Mouse (Mus musculus) spleen, postnatal 36 days (tissue): Measurements from ENCODE around the gene Gpr45.

Experiments used
- DNase-seq, 2 experiments: peaks; one replicate each; pipeline ENCODE4 v3.0.0; 2022; ENCODE audit warnings: low spot score in 2 of 2, mixed read lengths in 1 of 2

The Gpr45 gene

DNA sequence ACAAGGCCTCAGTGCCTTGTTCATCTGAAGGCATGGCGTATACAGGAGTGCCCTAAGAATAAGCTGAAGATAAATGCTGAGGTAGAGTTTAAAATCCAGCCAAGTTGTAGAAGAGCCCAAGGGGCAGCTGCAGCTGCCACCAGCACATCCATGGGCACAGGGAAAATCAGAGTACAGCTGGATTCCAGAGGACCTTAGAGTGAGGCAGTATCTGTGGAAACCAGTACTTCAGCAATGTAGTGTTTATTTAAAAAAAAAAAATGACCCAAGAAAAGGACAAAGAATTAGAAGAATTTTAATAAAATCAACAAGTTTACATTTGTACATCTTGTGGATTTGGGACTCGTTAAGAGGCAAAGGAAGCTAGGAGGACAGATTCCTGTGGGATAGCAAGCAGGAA, 94.3 kb downstream of the Gpr45 start:
- no peak for DNase-seq

DNA sequence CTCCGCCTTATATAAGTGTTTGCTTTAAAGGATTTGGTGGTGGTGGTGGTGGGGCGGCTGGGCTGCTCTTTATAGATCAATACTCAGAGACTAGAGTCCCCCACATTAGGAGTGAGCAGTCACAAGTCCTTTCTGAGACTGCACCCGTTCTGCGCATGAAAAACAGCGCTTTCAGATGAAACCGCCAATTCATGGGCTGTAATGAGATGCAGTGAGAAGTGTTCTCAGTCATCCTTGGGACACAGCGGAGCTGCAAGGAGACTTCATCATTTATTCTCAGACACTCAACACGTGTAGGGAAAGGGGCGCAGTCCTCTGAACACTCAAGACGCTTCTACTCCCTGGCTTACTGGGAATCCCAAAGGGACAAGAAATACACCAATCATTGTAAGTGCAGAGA, 95.1 kb downstream of the Gpr45 start:
- no peak for DNase-seq

DNA sequence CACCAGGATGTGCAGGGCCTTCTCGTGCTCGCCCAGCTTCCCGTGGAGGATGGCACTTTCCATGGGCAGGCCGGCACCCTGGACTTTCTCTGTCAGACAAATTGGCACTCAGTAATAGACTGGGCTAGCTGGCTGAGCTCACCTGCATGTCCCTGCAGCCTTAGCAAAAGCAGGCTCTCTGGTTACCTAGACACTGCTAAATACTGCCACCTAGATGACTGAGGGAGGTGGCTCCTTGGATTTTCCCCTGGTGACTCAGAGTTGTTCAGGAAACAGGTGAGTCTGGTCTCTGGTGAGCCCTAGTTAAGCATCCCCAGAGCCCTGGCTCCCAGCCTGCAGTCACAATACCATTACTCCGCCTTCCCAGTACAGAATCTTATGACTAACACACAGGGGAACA, 99.2 kb downstream of the Gpr45 start:
- DNase-seq = no peak

DNA sequence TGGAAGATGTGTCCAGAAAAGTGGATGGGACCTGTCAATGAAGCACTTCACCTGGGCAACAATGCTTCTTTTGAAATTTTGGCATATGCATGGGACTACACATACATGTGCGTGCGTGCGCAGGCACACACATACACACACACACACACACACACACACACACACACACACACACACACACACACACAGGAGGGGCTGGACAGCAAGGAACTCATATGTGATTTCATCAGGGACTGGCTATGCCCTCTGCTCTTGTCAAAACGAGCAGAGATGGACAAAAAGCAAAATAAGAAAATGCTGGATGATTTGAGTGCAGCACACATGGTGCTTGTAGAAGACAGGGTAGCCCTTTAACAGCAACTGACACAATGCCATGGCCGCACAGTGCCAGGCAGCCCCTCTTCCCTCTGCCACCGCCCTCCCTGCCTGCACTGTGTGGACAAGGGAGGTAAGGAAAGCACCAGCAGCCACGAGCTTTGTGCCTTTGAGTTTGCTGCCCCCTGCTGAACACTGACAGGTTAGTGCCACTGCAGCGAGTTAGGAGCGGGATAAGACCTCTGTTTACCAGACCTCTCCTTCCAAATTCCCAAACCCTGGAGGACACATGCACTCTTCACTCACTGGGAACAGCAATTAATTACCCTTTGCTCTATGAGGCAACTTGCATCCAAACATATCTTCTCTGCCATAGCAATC, 113.1 kb downstream of the Gpr45 start:
- DNase-seq = no peak

DNA sequence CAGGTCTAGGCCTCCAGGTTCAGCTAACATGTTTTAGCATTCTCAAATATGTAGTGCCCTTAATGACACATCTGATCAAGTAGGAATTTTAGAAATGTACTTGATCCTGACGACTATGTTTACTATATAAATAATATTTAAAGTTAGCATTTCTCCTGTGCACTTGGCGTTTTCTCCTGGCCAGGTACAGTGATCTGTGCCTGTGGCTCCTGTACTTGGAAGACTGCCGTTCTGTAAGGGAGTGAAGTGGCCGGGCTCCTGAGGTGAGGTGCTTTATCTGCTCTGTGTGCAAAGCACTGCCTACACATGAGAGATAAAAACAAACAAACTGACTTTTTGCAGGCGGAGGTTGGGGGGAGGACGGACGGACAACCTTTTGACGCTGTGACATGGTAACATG, 113.9 kb downstream of the Gpr45 start:
- DNase-seq = no peak

DNA sequence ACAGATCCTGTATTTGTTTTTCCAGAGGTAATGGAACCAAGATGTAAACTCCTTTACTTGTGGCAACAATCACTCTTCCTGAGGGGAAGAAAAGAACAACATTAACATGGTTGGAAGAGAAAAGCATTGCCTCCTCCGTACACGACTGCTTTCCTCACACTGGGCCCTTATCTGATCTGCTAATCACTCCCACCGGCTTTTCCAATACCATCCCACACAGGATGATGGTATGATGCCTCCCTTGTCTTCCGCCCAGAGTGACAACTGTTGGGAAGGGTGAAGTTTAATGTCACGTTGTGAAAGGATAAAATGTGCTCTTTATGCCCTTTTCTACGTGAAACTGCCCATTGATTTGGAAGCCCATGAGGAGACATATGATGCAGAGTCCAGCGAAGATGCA, 114.9 kb downstream of the Gpr45 start:
- no peak for DNase-seq

DNA sequence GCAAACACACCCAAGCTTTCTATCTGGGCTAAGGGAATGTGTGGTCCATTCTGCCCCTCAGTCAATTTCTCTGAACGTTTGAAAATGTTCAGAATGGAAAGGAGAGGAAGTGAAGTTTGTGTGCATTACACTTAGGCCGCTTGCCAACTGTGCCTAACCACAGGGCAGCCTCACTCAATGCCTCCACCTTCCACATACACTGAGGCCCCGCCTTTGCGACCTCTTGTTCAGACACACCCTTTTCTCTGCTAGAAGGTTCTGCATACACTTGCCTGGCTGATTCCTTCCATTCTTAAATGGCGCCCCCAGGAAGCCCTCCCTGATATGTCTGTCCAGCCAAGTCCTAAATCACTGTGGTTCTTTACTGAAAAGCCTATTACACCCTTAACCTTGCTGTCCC, 118.1 kb downstream of the Gpr45 start:
- DNase-seq = peak in 1 of 2 experiments; percentile 9

DNA sequence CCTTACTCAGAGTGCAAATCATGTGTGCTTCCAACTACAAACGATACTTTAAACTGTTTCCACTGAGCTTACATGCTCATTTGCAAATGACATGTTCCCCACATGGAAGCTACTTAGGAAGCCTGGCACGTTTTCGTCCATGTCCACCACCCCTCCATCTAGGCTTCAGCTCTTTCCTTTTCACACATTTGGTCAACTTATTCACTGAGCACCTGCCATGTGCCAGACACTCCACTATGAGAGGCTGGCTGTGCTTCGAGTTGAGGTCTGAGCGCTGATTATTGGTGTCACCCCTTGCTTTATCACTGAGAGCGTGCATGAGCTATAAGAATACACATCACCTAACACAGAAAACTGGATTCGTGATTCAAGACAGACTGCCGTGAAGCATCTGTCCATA, 119.4 kb downstream of the Gpr45 start:
- no peak for DNase-seq

DNA sequence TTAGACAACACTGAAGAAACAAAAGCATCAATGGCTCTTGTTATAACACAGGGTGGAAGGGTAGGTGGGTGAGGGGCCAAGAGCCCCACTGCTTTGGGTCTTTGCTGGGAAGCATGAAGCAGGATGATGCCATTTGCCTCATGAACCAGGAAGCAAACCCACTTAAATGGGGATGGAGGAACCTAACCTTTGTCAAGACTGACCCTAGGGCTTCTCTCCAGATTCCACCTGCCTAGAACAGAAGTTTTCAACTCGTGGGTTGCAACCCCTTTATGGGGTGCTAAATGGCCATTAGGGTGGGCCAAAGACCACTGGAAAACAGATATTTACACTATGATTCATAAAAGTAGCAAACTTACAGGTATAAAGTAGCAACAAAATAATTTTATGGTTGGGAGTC, 119.9 kb downstream of the Gpr45 start:
- DNase-seq = no peak

DNA sequence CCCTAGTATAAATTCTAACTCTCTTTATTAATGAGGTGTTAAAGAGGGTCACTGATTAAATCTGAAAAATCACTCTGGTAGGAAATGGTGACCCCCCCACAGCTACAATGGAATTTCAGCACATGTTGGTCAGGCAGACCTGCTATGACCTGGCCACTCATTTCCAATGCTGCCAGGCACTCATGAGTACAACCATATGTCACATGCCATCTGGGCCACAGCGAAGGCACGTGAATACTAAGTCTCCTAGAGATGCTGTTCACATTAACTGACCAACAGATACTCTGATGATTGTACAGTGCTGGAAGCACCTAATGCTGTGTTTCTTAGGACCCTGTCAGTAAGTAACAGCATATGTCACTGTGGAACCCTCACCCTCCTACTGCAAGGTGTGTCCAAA, 122.1 kb downstream of the Gpr45 start:
- no peak for DNase-seq

DNA sequence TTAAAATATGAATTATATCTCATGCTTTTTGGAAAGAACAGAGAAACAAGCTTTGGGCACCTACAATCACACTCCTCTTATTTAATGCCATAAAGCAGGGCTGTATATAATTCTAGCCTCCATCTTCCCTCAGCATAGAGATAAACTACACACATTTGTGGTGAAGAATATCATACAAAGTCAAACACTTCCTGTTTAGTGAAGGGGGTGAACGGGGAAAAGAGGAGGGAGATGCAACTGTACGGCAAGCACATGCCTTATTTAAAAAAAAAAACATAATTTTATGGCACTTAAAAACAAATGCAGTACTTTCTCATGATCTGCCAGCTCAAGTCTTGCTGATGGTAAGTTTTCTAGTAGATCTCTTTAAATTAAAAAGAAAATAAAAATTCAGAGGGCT, 125.5 kb downstream of the Gpr45 start:
- DNase-seq = no peak

DNA sequence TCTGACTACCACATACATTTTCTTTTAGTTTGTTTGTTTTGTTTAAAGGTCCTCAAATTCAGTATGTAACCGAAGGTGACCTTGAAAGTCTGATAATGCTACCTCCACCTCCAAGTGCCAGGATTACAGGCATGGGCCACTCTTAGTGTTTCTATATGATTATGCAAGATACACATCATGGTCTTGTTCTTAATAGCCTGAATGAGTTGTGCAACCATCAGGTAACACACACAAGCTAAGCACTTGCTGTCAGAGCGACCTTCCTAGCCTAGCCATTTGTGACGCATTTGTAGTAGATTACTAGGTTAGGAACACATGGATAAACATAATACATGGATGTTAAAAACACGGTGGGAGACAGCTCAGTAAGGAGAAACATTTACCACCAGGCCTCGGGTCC, 130.3 kb downstream of the Gpr45 start:
- no peak for DNase-seq
